Mouse (Mus musculus): ENCODE data around the gene Cdcp2.
"Not testable (repeated sequence)": the region's sequence is repeated elsewhere in the genome, so short reads cannot be mapped to it uniquely, and the experiment has no call there.

Gene Cdcp2

GRCm38 (mm10) chr4:107094484-107095187, 2.1 kb upstream of the Cdcp2 start:
- DNase-seq: no peak

GRCm38 (mm10) chr4:107096043-107096442, 648 bp upstream of the Cdcp2 start:
- DNase-seq: no peak

DNA sequence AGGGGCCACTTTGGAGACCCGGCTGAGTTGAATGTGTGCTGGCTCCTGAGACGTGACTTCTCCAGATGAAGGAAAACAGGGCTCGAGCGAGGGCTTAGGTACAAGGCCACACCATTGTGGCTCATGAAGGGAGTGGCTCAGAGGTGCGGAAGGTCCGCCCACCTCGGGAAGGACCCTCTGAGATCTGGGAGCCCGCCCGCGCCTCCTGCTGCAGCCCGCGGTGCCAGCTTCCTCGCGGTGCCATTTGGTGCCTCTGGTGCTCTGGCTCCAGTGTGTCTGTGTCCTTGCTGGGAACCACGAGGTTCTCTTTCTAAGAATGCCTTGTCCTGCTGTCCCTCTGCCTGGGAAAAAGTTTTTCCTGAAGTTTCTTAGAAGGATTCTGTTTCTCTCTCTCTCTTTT, 1.2 kb downstream of the Cdcp2 start:
- DNase-seq: no peak

DNA sequence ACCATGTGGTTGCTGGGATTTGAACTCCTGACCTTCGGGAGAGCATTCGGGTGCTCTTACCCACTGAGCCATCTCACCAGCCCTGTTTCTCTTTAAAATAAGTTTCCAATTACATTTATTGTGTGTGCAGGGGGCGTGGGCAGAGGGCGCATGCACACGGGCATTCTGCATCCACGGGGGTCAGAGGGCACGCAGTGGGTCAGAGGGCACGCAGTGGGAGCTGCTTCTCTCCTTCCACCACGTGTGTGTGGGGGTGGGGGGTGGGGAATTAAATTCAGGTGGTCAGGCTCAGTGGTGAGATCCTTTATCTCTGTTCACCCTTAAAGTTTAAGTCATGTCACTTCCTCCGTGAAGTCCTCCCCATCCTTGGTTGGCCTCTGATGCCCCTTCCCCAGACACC, 1.7 kb downstream of the Cdcp2 start:
- no peak for DNase-seq

DNA sequence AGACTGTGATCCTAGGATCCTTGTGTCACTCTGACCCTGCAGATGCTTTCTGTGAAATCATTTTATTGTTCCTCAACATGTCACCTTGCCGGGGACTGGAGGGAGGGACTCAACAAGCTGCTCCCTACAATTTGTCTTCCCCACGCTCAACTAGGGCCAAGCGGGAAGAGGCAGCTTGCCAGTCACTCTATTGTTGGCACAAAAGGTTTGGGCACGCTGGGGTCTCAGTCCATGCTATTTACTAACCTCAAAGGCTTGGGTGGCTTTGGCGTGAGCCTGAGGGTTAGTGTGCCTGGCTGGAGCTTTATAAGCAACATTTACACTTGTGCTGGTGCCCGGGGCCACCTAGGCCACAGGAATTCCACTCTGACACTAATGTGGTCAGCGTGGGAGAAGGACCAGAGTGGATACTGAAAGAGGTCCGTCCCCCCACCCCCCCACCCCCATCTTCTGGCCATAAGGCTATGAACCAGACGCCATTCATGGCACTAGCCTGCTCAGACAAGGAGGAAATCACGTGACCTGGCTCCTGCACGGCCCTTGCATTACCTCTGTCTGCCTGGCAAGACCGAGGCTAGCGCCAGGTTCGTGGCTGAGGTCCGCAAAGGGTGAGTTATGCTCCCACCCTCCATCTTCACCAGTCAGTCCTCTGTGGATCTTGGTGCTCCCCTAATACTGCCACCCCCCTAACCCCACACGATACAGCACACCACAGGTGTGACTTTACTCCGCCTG, 2.3 kb downstream of the Cdcp2 start:
- no peak for DNase-seq

DNA sequence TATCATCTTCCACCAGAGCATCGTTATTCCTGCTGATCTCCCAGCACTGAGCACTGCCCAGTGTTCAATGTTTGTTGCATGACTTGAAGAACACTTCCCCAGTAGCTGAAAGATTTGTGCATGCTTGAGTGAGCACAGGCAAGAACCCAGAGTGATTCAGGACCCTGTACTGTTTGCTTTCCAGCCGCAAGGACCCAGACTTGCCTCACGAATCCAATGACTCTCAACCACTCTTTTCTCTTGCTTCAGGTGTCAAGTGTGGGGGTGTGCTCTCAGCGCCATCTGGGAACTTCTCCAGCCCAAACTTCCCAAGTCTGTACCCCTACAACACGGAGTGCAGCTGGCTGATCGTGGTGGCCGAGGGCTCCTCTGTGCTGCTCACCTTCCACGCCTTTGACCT, 5.5 kb downstream of the Cdcp2 start:
- DNase-seq: no peak

DNA sequence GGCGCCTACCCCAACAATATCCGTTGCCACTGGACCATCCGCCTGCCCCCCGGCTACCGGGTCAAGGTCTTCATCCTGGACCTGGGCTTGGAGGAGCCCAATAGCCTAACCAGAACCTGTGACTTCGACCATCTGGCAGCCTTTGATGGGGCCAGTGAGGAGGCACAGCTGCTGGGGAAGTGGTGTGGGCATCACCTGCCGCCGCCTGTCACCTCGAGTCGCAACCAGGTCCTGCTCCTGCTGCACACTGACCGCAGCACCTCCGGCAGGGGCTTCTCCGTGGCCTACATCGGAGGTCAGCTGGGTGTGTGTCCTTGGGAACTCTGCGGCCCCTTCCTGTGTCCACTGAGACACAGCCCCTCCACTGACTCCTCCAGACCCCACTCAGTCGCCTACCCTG, 10.1 kb downstream of the Cdcp2 start:
- no peak for DNase-seq

DNA sequence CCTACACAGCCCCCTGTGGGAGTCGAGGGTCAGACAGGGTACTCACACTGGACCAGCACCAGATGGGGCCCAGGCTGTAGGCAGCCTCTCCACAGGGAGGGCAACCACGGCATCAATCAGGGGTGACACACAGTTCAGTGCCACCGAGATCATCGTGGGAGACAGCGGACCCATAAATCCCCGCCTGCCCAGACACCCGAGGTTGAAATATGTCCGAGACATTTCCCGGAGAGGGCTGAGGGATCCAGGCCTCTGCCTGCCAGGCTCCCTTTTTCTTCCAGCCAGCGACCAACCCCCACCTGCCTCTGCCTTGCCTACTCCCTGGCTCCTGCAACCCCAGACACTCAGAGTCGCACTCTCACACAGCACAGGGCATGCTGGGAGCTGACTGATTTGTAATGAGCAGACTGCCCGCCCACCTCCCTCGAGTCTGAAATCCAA, 11.6 kb downstream of the Cdcp2 start:
- no peak for DNase-seq

DNA sequence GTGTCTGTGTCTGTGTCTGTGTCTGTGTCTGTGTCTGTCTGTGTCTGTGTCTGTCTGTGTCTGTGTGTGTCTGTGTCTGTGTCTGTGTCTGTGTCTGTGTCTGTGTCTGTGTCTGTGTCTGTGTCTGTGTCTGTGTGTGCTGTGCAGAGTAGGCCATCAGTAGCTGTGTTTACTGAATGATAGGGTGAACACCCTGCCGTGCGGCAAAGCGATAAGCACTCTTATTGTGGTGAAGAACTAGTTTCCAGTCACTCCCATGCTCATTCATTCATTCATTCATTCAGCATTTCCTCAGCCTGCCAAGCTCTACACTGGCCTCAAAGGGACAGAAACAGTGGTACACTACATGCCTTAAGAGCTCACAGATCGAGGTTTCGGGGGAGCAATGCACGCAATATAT, 12.5 kb downstream of the Cdcp2 start:
- not testable (repeated sequence) for DNase-seq

- no peak for DNase-seq
Measured at GRCm38 (mm10) chr4:107114278-107114677, 17.6 kb downstream of the Cdcp2 start.

GRCm38 (mm10) chr4:107117741-107118385, 21.2 kb downstream of the Cdcp2 start:
- DNase-seq: peak; percentile 66

DNA sequence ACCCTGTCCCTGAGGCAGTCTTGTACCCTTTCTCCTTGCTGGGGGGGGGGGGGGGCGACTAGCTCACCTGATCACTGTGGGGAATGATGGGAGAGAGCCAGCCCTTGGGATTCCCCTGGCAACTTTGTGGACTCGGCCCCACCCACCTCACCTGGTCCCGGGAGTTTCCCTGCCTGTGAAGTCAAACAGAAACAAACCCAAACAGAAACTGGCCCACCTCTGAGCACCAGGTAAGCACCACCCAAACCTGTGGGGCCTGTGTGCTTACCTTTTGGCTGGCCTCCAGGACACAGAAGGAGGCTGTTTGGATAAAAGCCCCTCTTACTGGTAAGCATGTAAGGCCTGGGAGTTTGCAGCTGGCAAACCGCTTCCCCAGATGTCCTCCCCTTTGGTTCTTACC, 22.4 kb downstream of the Cdcp2 start:
- DNase-seq: peak; percentile 43

GRCm38 (mm10) chr4:107120676-107121075, 24.0 kb downstream of the Cdcp2 start:
- no peak for DNase-seq

DNA sequence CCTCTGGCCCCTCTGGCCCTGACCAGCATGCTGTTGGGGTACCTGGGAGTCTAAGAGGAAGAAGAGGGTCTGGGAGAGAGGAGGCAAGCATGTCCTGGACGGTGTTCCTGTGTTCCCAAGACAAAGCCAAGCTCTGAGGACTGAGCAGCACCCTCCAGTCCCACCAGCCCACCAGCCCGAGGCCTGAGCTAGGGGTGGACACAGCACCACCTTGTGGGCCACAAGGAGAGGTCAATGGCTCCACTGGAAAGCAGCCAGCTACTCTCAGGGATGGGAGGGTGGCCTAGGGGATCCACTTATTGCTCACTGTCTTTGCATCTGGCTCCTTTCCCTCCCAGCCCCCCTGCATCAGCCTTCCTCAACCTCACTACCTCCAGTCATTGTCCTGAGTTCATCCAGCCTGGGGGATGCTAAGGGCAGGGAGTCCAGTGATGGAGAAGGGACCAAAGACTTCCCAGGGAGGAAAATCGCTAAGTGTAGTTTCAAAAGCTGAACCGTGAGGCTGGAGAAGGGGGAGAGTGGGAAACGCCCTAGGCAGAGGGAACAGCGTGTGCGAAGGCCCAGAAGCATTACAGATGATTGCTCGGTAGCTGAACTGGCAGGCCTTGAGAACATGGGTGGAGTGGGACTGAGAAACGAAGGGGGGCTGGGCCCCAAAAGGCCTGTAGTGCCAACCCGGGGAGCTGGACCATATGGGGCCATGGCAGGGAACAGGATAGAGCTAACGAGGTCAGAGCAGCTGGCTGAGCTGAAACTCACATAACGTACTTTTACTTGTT, 24.7 kb downstream of the Cdcp2 start:
- DNase-seq: no peak

DNA sequence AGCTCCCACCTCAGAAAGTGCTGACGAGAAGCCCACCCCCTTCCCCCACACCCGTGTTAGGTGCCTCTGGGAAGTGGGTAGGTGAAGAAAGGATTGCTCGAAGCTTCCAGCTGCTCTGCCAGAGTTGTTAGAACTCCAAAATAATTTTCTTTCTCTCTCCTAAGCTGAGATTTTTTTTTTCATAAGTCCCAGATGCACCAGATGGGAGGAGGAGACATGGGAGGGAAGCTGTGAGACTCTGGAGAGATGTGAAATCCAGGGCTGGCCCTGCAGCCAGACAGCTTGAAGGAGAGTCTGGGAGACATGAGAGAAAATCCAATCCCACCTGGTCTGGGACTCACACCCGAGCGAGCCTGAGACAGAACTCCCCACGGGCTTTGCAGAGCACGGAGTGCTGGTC, 27.7 kb downstream of the Cdcp2 start:
- DNase-seq: no peak

DNA sequence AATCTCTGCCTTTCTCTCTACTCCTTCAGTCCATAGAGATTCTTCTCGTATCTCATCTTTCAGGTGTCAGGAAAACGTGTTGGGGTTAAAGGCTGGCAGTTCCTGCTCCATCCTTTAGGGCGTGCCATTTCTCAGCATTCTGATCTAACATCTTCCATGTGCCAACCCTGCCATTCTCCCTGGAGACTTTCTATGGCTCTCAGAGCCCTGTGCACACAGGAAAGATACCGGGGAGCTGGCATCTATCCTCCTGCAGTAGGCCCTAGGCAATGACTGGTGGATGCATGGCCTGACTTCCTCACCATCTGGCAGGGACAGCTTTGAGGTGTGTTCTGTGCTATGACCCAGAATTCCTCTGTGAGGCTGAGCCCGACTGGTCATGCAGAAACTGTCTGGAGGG, 28.4 kb downstream of the Cdcp2 start:
- DNase-seq: no peak

DNA sequence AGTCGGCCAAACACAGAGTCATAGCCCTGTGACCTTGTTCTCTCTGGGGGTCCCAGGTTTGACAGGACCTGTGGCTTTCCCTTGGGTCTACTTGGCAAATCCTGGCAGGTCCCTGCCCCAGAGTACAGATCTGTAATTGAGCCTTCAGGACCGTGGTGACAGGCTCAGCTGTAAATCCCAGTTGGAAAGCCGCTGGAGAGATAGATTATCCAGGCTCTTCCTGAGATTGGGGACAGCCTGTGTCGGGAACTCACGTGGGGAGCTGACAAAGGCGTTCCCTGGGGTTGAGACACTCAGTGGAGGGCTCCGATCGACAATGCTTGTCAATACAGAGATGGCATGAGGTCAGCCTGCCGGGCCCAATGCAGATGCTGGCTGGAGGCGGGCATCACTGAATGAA, 29.7 kb downstream of the Cdcp2 start:
- no peak for DNase-seq

GRCm38 (mm10) chr4:107126891-107127524, 30.3 kb downstream of the Cdcp2 start:
- no peak for DNase-seq

DNA sequence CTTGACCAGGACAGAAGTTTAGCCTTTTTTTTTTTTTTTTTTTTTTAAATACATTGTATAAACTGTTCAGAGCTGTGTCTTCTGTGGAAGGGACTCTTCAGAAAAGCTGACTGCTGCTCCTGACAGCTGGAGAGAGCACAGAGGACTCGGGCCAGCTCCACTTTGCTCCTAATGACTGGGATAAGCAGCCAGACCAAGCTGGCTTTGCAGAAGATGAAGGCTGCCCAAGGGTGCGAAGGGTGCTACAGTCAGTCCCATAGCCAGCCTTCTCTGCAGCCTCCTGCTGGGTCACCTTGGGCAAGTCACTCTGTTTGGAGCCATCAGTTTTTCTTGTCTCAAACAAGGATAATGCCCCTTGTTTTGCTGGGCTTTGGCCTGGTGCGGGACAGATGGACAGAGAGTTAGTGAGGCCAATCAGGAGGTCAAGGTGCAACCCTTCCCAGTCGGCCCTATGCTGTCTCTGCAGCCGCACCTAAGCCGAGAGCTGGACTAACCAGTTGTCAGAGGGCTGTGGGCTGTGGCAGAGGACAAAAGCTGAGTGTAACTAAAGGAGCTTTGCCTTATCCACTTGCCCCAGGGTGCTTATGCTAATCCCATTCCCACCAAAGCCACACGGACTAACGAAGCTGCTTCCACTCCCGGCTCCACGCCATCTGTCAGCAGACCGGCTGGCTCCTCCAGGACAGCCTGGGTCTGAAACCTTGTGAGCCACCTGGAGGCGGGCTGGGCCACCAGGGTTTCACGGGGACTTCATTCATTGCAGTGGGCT, 31.4 kb downstream of the Cdcp2 start:
- DNase-seq: no peak

- DNase-seq: no peak
Measured at GRCm38 (mm10) chr4:107129373-107129772, 32.7 kb downstream of the Cdcp2 start.

- DNase-seq: no peak
Measured at GRCm38 (mm10) chr4:107130534-107130933, 33.8 kb downstream of the Cdcp2 start.

DNA sequence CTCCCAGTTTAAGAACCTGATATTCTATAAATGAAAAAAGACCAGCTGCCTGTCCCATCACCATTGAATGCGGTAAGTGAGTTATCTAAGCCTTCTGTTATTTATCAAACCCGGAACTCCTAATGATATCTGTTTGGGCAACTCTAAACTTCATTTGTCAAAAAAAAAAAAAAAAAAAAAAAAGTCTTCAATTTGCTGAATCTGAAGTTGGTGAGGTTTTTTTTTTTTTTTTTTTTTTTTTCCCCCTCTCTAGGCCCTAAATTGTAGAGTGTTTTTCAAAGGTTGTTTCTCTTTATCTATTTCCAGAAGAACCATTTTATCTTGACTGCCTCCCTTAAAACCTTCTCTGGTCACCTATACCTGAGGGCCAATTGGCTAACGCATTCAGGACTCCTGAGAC, 38.2 kb downstream of the Cdcp2 start:
- DNase-seq: no peak

Measured in kidney, adult 11 months (tissue).